Mouse (Mus musculus): ENCODE data around the gene Rassf5. TPM values are rescaled to one million over a fixed set of nuclear protein-coding genes. Genes with fewer than 3 reads are reported as not detected.
"Not testable (repeated sequence)": the region's sequence is repeated elsewhere in the genome, so short reads cannot be mapped to it uniquely, and the experiment has no call there.

Rassf5 gene
- polyA plus RNA-seq, 1 experiment from 2014 or later: 1.4 TPM

DNA sequence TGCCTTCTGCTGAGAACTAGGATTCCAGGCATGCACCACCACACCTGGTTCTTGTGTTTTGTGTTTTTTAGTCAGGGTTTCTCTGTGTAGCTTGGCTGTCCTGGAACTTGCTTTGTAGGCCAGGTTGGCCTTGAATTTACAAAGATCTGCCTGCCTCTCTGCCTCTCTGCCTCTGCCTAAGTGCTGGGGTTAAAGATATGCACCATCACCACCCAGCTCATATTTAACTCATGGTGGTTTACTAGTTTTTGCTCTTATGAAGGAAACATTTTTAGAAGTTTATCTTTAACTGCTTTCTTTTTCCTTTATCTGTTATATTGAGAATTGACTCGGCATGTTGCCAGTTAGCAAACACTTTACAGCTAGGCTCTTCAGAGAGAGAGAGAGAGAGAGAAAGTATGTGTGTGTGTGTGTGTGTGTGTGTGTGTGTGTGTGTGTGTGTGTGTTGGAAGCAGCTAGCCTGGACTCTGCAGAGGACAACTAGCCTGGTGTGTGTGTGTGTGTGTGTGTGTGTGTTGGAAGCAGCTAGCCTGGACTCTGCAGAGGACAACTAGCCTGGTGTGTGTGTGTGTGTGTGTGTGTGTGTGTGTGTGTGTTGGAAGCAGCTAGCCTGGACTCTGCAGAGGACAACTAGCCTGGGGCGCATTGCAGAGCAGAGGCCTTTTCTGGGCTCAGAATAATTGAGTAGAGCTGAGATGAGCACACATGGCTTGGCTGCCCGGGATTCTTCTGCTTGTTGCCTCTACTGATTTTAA lies 85.3 kb downstream of the Rassf5 start:
- H3K27ac ChIP-seq; H3K4me1 ChIP-seq (replicated peaks); H3K9me3 ChIP-seq; H3K4me3 ChIP-seq; H3K27me3 ChIP-seq (ENCODE audit: insufficient read depth, poor library complexity, severe bottlenecking); DNase-seq (ENCODE audit: low spot score): not testable (repeated sequence)
- H3K36me3 ChIP-seq: peaks cover 76% of the 10 kb centered on the region
- 89% methylated on average over 3 of the region's 3 CpGs for WGBS

- Histone ChIP-seq H3K4me3 (no peak overlapping the region), H3K36me3 (peaks cover 33% of the 10 kb centered on the region), H3K9me3 (no peaks in the 10 kb centered on the region), H3K27me3 (ENCODE audit: insufficient read depth, poor library complexity, severe bottlenecking) (peaks cover 6% of the 10 kb centered on the region; the same call in 1 of the 2 replicates), H3K27ac (no peak overlapping the region), H3K4me1 (replicated peaks) (peaks cover 21% of the 10 kb centered on the region)
- peak; percentile 26 for DNase-seq (ENCODE audit: low spot score)
- 58% methylated on average over 2 of the region's 2 CpGs for WGBS
These were observed 89.6 kb downstream of the Rassf5 start for GRCm38 (mm10) chr1:131155456-131155855.

DNA sequence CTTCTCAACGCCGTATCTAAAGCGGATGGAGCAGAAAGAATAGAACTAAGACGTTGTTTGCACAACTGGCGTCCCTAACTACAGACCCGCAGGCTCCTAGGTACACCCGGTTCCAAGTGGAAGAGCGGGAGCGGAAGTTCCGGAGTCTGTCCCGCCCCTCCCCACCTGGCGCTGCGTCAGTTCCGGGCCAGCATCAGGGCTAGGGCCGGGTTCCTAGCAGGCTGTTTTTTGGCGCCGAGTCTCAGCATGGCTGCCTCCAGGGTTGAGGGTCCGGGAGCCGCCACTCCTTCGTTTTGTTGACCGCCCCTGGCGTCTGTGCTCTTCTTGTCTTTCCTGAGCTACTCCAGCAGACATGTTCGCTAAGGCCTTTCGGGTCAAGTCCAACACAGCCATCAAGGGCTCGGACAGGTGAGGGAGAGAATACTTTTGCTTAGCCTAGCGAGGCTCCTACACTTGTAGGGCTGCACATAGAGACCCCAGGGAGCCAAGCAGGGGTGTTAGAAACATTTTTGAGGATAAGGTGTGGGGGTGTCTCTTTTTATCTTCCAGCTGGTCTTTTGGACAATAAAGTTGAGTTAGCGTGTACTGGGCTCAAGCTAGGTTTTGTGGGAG lies 91.9 kb downstream of the Rassf5 start, which contains the start of gene Eif2d:
Gene Eif2d (plus strand): TSS at position 164 of the 612 bp plus-strand sequence.
- Histone ChIP-seq H3K4me1 (replicated peaks) (peaks cover 21% of the 10 kb centered on the region), H3K27me3 (ENCODE audit: insufficient read depth, poor library complexity, severe bottlenecking) (peaks cover 6% of the 10 kb centered on the region; the same call in 1 of the 2 replicates), H3K27ac (peak within 1 kb of the TSS; percentile 89), H3K4me3 (peak within 1 kb of the TSS; percentile 80), H3K36me3 (peaks cover 9% of the 10 kb centered on the region), H3K9me3 (no peaks in the 10 kb centered on the region)
- DNase-seq (ENCODE audit: low spot score): peak; percentile 89
- WGBS: under 1% methylated on average over 27 of the region's 27 CpGs

GRCm38 (mm10) chr1:131149496-131149895 lies 95.6 kb downstream of the Rassf5 start:
- Histone ChIP-seq H3K4me1 (replicated peaks) (peaks cover 20% of the 10 kb centered on the region), H3K36me3 (no peaks in the 10 kb centered on the region), H3K27me3 (ENCODE audit: insufficient read depth, poor library complexity, severe bottlenecking) (peaks cover 6% of the 10 kb centered on the region; the same call in 1 of the 2 replicates), H3K9me3 (no peaks in the 10 kb centered on the region), H3K27ac (no peak overlapping the region), H3K4me3 (no peak overlapping the region)
- DNase-seq (ENCODE audit: low spot score): no peak
- 76% methylated on average over 1 of the region's 1 CpGs for WGBS

GRCm38 (mm10) chr1:131146181-131146614 lies 98.9 kb downstream of the Rassf5 start:
- WGBS: 86% methylated on average over 3 of the region's 3 CpGs
- Histone ChIP-seq H3K36me3 (no peaks in the 10 kb centered on the region), H3K4me3 (no peak overlapping the region), H3K27me3 (ENCODE audit: insufficient read depth, poor library complexity, severe bottlenecking) (peaks cover 3% of the 10 kb centered on the region; the same call in 1 of the 2 replicates), H3K27ac (no peak overlapping the region), H3K9me3 (no peaks in the 10 kb centered on the region), H3K4me1 (replicated peaks) (no peaks in the 10 kb centered on the region)
- DNase-seq (ENCODE audit: low spot score): no peak

GRCm38 (mm10) chr1:131145222-131145621 lies 99.8 kb downstream of the Rassf5 start:
- 86% methylated on average over 3 of the region's 3 CpGs for WGBS
- H3K36me3 ChIP-seq; DNase-seq (ENCODE audit: low spot score); H3K9me3 ChIP-seq; H3K27me3 ChIP-seq (ENCODE audit: insufficient read depth, poor library complexity, severe bottlenecking); H3K4me1 ChIP-seq (replicated peaks); H3K4me3 ChIP-seq; H3K27ac ChIP-seq: not testable (repeated sequence)

GRCm38 (mm10) chr1:131142472-131142871 lies 102.6 kb downstream of the Rassf5 start:
- WGBS: 77% methylated on average over 1 of the region's 1 CpGs
- Histone ChIP-seq H3K36me3 (no peaks in the 10 kb centered on the region), H3K4me1 (replicated peaks) (peaks cover 10% of the 10 kb centered on the region; the same call in 1 of the 2 replicates), H3K27ac (no peak overlapping the region), H3K4me3 (no peak overlapping the region), H3K27me3 (ENCODE audit: insufficient read depth, poor library complexity, severe bottlenecking) (no peaks in the 10 kb centered on the region), H3K9me3 (no peaks in the 10 kb centered on the region)
- no peak for DNase-seq (ENCODE audit: low spot score)

DNA sequence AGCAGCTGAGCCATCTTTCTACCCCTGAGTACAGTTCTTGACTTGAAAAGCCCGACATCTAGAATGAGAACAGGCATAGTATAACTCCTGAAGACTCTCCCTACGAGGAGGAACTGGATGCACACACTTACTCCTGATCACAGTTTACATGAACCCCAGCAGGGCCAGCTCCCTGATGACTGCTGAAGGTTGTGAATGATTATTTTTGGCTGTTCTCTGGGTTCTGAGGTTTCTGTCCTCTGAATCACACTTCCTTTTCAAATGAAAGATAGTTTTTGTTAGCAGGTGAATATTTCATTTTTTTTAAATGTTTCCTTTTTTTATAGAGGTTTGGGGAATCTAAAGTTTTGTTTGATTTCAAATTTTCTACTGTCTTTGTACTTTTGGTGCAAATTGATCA lies 103.6 kb downstream of the Rassf5 start:
- no peaks in the 10 kb centered on the region for H3K27me3 ChIP-seq (ENCODE audit: insufficient read depth, poor library complexity, severe bottlenecking)
- no peaks in the 10 kb centered on the region for H3K9me3 ChIP-seq
- H3K4me3 ChIP-seq: no peak overlapping the region
- no peak overlapping the region for H3K27ac ChIP-seq
- peaks cover 18% of the 10 kb centered on the region for H3K4me1 ChIP-seq (replicated peaks)
- H3K36me3 ChIP-seq: no peaks in the 10 kb centered on the region
- no peak for DNase-seq (ENCODE audit: low spot score)
- 80% methylated on average over 2 of the region's 2 CpGs for WGBS

- H3K4me1 ChIP-seq (replicated peaks): peaks cover 37% of the 10 kb centered on the region
- peak overlapping the region; percentile 90 for H3K4me3 ChIP-seq
- H3K36me3 ChIP-seq: peaks cover 7% of the 10 kb centered on the region
- 75% methylated on average over 11 of the region's 11 CpGs for WGBS
- H3K27me3 ChIP-seq (ENCODE audit: insufficient read depth, poor library complexity, severe bottlenecking): no peaks in the 10 kb centered on the region
- no peak overlapping the region for H3K27ac ChIP-seq
- H3K9me3 ChIP-seq: no peaks in the 10 kb centered on the region
- DNase-seq (ENCODE audit: low spot score): no peak
These were observed 105.7 kb downstream of the Rassf5 start for GRCm38 (mm10) chr1:131139102-131140095.

- peak within 1 kb of the TSS; percentile 97 for H3K27ac ChIP-seq
- 8% methylated on average over 49 of the region's 49 CpGs for WGBS
- peaks cover 16% of the 10 kb centered on the region for H3K36me3 ChIP-seq
- no peaks in the 10 kb centered on the region for H3K9me3 ChIP-seq
- peak within 1 kb of the TSS; percentile 90 for H3K4me3 ChIP-seq
- H3K27me3 ChIP-seq (ENCODE audit: insufficient read depth, poor library complexity, severe bottlenecking): no peaks in the 10 kb centered on the region
- DNase-seq (ENCODE audit: low spot score): peak; percentile 93
- peaks cover 42% of the 10 kb centered on the region for H3K4me1 ChIP-seq (replicated peaks)
These were observed 106.7 kb downstream of the Rassf5 start, which contains the start of gene Dyrk3 for GRCm38 (mm10) chr1:131138191-131139016. Dyrk3 (minus strand) TSS chr1:131138340.

- Histone ChIP-seq H3K9me3 (no peaks in the 10 kb centered on the region), H3K27ac (peak overlapping the region; percentile 97), H3K27me3 (ENCODE audit: insufficient read depth, poor library complexity, severe bottlenecking) (no peaks in the 10 kb centered on the region), H3K4me1 (replicated peaks) (peaks cover 42% of the 10 kb centered on the region), H3K4me3 (peak overlapping the region; percentile 90), H3K36me3 (peaks cover 23% of the 10 kb centered on the region)
- under 1% methylated on average over 36 of the region's 36 CpGs for WGBS
- no peak for DNase-seq (ENCODE audit: low spot score)
These were observed 107.3 kb downstream of the Rassf5 start for GRCm38 (mm10) chr1:131137717-131138118.

GRCm38 (mm10) chr1:131137111-131137510 lies 107.9 kb downstream of the Rassf5 start:
- Histone ChIP-seq H3K4me1 (replicated peaks) (peaks cover 42% of the 10 kb centered on the region), H3K36me3 (peaks cover 29% of the 10 kb centered on the region), H3K27ac (peak overlapping the region; percentile 97), H3K27me3 (ENCODE audit: insufficient read depth, poor library complexity, severe bottlenecking) (no peaks in the 10 kb centered on the region), H3K9me3 (no peaks in the 10 kb centered on the region), H3K4me3 (peak overlapping the region; percentile 90)
- no peak for DNase-seq (ENCODE audit: low spot score)
- 19% methylated on average over 5 of the region's 5 CpGs for WGBS

All from hindbrain, embryonic 10.5 days (tissue).